Mouse (Mus musculus): ENCODE results near the gene Cdc42se1.

GRCm38 (mm10) chr3:95186100-95186499 is 42.4 kb upstream of the Cdc42se1 start:
- no peak for TF ChIP-seq CTCF (conservative IDR thresholded peaks at IDR 0.05 in 1 of 2, IDR thresholded peaks at IDR 0.05 in 1 of 2; ENCODE audit: low read depth in 2 of 2, low read length in 2 of 2)
- TF ChIP-seq EP300 (IDR thresholded peaks at IDR 0.05; ENCODE audit: low read length) = no peak
- no peak for TF ChIP-seq POLR2A (IDR thresholded peaks at IDR 0.05; ENCODE audit: low read depth, low read length)
- no peak for TF ChIP-seq MXI1 (IDR thresholded peaks at IDR 0.05; ENCODE audit: low read depth, low read length)
- TF ChIP-seq ELF1 (IDR thresholded peaks at IDR 0.05; ENCODE audit: low read depth, low read length) = no peak
- TF ChIP-seq TCF12 (IDR thresholded peaks at IDR 0.05; ENCODE audit: low read depth, low read length) = no peak
- no peak for TF ChIP-seq TBP (conservative IDR thresholded peaks at IDR 0.05; ENCODE audit: low read depth, low read length)
- no peak for TF ChIP-seq GABPA (IDR thresholded peaks at IDR 0.05; ENCODE audit: insufficient replicate concordance, low read depth, low read length)
- TF ChIP-seq CHD2 (IDR thresholded peaks at IDR 0.05; ENCODE audit: low read length) = no peak
- no peak for TF ChIP-seq NELFE (IDR thresholded peaks at IDR 0.05; ENCODE audit: low read depth, low read length)
- TF ChIP-seq ZNF384 (IDR thresholded peaks at IDR 0.05; ENCODE audit: low read depth, low read length) = no peak
- no peak for TF ChIP-seq RAD21 (IDR thresholded peaks at IDR 0.05; ENCODE audit: low read depth, low read length)
- no peak for TF ChIP-seq MAFK (IDR thresholded peaks at IDR 0.05; ENCODE audit: insufficient replicate concordance, low read length)
